Mouse (Mus musculus) small intestine, adult 2 months (tissue): ENCODE data around the gene Gab2. TPM values are rescaled to one million over a fixed set of nuclear protein-coding genes. Genes with fewer than 3 reads are reported as not detected.

Source experiments
- H3K27ac ChIP-seq: fragments of 200-500 bp; 2 replicates; pipeline ENCODE4 v1.5.1; 2012; ENCODE audit warnings: low read depth, low read length, control low read depth, inconsistent platforms; ENCODE audit not compliant: insufficient read depth
- H3K27me3 ChIP-seq: fragments of 200-500 bp; 2 replicates; pipeline ENCODE4 v1.6.1; 2012; ENCODE audit warnings: mild to moderate bottlenecking, moderate library complexity, low read length, inconsistent platforms; ENCODE audit not compliant: control insufficient read depth, insufficient read depth
- H3K36me3 ChIP-seq: fragments of 200-500 bp; 2 replicates; pipeline ENCODE4 v1.6.1; 2012; ENCODE audit warnings: mild to moderate bottlenecking, low read length, control low read depth, inconsistent platforms; ENCODE audit not compliant: control insufficient read depth, insufficient read depth
- H3K4me1 ChIP-seq: fragments of 200-500 bp; 2 replicates; pipeline ENCODE4 v1.6.1; 2012; ENCODE audit warnings: low read length, inconsistent platforms, mixed read lengths; ENCODE audit not compliant: control insufficient read depth, insufficient read depth, insufficient read length
- H3K4me3 ChIP-seq: fragments of 200-500 bp; 2 replicates; pipeline ENCODE4 v1.5.1; 2012; ENCODE audit warnings: low read depth, mild to moderate bottlenecking, control low read depth, inconsistent platforms, low read length, moderate library complexity
- CTCF ChIP-seq: fragments of 200-500 bp; IDR thresholded peaks from 2 replicates; pipeline ENCODE4 v1.5.1; 2012; ENCODE audit warnings: low read depth, mild to moderate bottlenecking, control low read depth, inconsistent platforms, low read length, moderate library complexity, mixed read lengths; ENCODE audit not compliant: insufficient replicate concordance, insufficient read length; ENCODE audit errors: extremely low read depth
- POLR2A ChIP-seq: fragments of 200-500 bp; IDR thresholded peaks from 2 replicates; pipeline ENCODE4 v1.6.1; 2012; ENCODE audit warnings: low read depth, mild to moderate bottlenecking, control low read depth, inconsistent platforms, low read length, moderate library complexity
- WGBS: fragments of 180-500 bp; shearing (Covaris S2); methylation state at CpG from one replicate; pipeline ENCODE4 v1.1.7; 2018; 5-methylcytosine and 5-hydroxymethylcytosine counted together
- polyA plus RNA-seq: library from polyadenylated mRNA; depleted of rRNA; stranded (reverse); fragments of >200 nt; gene quantifications from 2 replicates; pipeline ENCODE4 v1.2.3, GENCODE M21; 2012

Gene Gab2
- polyA plus RNA-seq, 1 experiment, result 12.1 TPM

DNA sequence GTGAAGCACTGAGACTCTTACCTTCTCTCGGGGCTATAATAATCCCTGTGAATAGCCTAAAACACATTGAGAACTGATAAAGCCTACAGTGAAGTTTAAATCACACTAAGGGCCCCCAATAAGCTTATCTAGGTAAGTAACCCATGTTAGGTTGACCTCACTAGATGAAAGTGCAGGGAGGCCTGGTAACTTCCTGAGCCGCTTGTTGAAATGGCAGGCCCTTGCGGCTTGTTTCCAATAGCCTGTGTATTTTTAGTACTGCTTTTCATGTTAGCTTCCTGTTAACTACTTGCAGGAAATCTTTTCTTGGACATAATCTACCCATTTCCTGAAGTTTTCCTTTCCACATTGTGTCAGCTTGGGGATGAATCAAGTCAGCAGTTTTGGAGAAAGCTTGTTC lies 90.7 kb downstream of the Gab2 start:
- H3K27me3 ChIP-seq, result no peaks in the 10 kb centered on the region
- no peak overlapping the region; the same call in 1 of the 2 replicates for H3K27ac ChIP-seq
- H3K36me3 ChIP-seq, result no peaks in the 10 kb centered on the region
- H3K4me3 ChIP-seq, result no peak overlapping the region
- WGBS, result 70% methylated on average over 3 of the region's 3 CpGs
- no peak for TF ChIP-seq CTCF
- no peak for TF ChIP-seq POLR2A
- H3K4me1 ChIP-seq, result no peaks in the 10 kb centered on the region

DNA sequence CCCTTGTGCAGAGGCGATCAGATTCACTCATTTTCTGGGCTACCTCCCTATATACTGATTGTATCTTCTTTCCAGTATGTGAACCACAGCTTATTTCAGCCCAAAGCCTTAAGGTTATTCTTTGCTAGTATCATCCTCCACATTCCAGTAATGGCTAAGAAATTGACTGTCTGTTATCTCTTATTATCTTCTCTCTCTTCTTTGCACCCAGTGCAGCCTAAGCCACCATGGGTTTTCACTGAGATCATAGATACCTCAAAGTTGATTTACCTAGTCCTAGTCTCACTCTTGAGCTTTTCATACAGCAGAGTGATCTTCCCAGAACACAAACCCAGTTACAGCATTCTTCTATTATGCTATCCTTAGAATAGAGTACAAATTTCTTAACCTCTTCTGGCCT lies 100.5 kb downstream of the Gab2 start:
- Histone ChIP-seq H3K27ac (no peak overlapping the region), H3K4me1 (peaks cover 2% of the 10 kb centered on the region; the same call in 1 of the 2 replicates), H3K27me3 (no peaks in the 10 kb centered on the region), H3K36me3 (no peaks in the 10 kb centered on the region), H3K4me3 (no peak overlapping the region)
- TF ChIP-seq POLR2A, result no peak
- TF ChIP-seq CTCF, result no peak
- 97% methylated on average over 1 of the region's 1 CpGs for WGBS

- H3K27ac ChIP-seq, result no peak overlapping the region
- no peak overlapping the region for H3K4me3 ChIP-seq
- H3K27me3 ChIP-seq, result no peaks in the 10 kb centered on the region
- WGBS, result 84% methylated on average over 4 of the region's 4 CpGs
- H3K4me1 ChIP-seq, result peaks cover 2% of the 10 kb centered on the region; the same call in 1 of the 2 replicates
- no peaks in the 10 kb centered on the region for H3K36me3 ChIP-seq
- TF ChIP-seq CTCF, result no peak
- no peak for TF ChIP-seq POLR2A
These were observed 102.0 kb downstream of the Gab2 start for GRCm38 (mm10) chr7:97183426-97183825.

DNA sequence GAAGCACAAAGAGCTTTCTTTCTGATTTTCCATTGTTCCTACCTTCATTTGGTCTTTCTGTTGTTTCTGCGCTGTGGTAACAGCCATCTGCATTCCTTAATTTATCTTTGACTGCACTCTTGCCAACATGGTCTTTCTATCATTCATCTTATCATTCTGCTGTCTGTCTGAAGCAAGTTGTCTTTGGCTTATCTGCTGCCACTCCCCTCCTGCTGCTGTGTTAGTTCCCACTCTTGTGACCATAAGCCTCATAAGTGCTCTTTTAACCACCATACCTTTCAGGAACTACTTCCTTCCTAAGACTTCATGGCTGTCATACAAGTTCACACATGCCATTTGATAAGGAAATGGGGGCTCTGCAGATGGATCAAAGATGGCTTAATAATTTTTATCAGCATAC lies 102.6 kb downstream of the Gab2 start:
- Histone ChIP-seq H3K4me3 (no peak overlapping the region), H3K27ac (no peak overlapping the region), H3K4me1 (peaks cover 2% of the 10 kb centered on the region; the same call in 1 of the 2 replicates), H3K36me3 (no peaks in the 10 kb centered on the region), H3K27me3 (no peaks in the 10 kb centered on the region)
- WGBS, result 60% methylated on average over 1 of the region's 1 CpGs
- no peak for TF ChIP-seq POLR2A
- no peak for TF ChIP-seq CTCF

DNA sequence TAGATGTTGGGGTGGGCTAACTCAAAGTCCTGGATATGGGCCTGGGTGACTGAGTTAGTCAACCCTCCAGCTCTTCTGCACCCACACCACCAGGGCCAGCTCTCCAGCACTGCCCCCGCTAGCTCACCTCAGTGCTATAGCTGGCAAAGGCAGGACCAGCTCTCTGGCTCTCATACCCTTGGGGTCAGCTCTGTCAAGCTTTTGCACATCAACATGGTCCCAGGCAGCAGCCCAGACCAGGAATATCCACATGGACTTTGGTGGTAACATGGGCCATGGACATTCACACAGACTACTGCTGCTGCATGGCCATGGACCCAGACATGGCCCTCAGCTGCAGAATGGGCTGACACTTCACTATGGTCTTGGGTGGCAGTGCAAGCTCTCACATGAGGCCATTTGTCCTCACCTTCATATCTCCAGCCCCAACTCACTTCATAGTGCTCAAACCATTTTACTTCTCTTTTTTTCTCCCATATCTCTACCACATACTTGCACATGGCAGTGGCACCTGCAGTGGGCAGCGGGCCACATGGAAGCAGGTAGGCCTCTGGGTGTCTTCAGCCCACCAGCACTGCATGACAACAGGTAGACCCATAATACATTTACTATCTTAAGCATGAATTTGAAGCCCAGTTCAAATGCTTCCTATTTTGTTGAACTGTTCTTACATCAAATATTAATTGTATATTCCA lies 106.1 kb downstream of the Gab2 start:
- no peak overlapping the region for H3K4me3 ChIP-seq
- no peak overlapping the region for H3K27ac ChIP-seq
- H3K4me1 ChIP-seq, result peaks cover 2% of the 10 kb centered on the region; the same call in 1 of the 2 replicates
- H3K36me3 ChIP-seq, result no peaks in the 10 kb centered on the region
- no peaks in the 10 kb centered on the region for H3K27me3 ChIP-seq
- TF ChIP-seq CTCF (no peak), POLR2A (no peak)
- 93% methylated on average over 2 of the region's 2 CpGs for WGBS

- no peaks in the 10 kb centered on the region for H3K36me3 ChIP-seq
- WGBS, result 73% methylated on average over 1 of the region's 1 CpGs
These were observed 107.7 kb downstream of the Gab2 start for GRCm38 (mm10) chr7:97189116-97189515.

GRCm38 (mm10) chr7:97203907-97204306 lies 122.5 kb downstream of the Gab2 start:
- WGBS, result 81% methylated on average over 2 of the region's 2 CpGs
- no peak for TF ChIP-seq CTCF
- no peak for TF ChIP-seq POLR2A
- Histone ChIP-seq H3K27ac (no peak overlapping the region), H3K4me1 (peaks cover 7% of the 10 kb centered on the region; the same call in 1 of the 2 replicates), H3K4me3 (no peak overlapping the region), H3K36me3 (no peaks in the 10 kb centered on the region), H3K27me3 (no peaks in the 10 kb centered on the region)

More at GRCm38 (mm10) chr7:97189116-97189515, 107.7 kb downstream of the Gab2 start:
- Histone ChIP-seq H3K27ac (no peak overlapping the region), H3K4me3 (no peak overlapping the region), H3K27me3 (no peaks in the 10 kb centered on the region), H3K4me1 (no peaks in the 10 kb centered on the region)
- TF ChIP-seq POLR2A, result no peak
- TF ChIP-seq CTCF, result no peak
